Comparison of ENCODE assay signal across 18 mouse cellular contexts in genomic region chr3:56256271-56256670, GRCm38 (mm10).
DNase-seq lines count a peak whose midpoint lies in the region; ATAC-seq and TF ChIP-seq lines count a peak whose summit lies in the region.
"Had no signal": no experiment of that assay in that cellular context is flagged by ENCODE, and none has a peak within 500 bp of the region (broad histone marks: within the 10 kb centered on the region; RNA-seq: fewer than 3 reads in every experiment).

No protein-coding gene starts in this region.

- H3K27me3 ChIP-seq in midbrain, embryonic 13.5 days, result no peaks in the 10 kb centered on the region
- H3K27me3 ChIP-seq in midbrain, postnatal 0 days (ENCODE audit: insufficient read depth, low read length), result no peaks in the 10 kb centered on the region
- H3K27me3 ChIP-seq in midbrain, embryonic 14.5 days (ENCODE audit: control insufficient read depth, insufficient read depth, low read length), result no peaks in the 10 kb centered on the region
- H3K27me3 ChIP-seq in midbrain, embryonic 16.5 days (ENCODE audit: control insufficient read depth, insufficient read depth, low read depth, low read length), result no peaks in the 10 kb centered on the region
- H3K27me3 ChIP-seq: embryonic facial prominence, embryonic 12.5 days; forebrain, embryonic 13.5 days; forebrain, embryonic 15.5 days had no signal

- intact Hi-C loops in gastrocnemius, adult 2 months (cut with DNase I), result no loop called here

- 0 out of 2 replicates have a peak, but pooled peaks cover 11% of the 10 kb centered on the region for H3K4me1 ChIP-seq in midbrain, embryonic 13.5 days (replicated peaks)
- H3K4me1 ChIP-seq in midbrain, postnatal 0 days (ENCODE audit: insufficient read depth, low read length), result no peaks in the 10 kb centered on the region
- 0 out of 2 replicates have a peak, but pooled peaks cover 6% of the 10 kb centered on the region for H3K4me1 ChIP-seq in midbrain, embryonic 14.5 days (ENCODE audit: control insufficient read depth, insufficient read depth, low read length)
- H3K4me1 ChIP-seq in midbrain, embryonic 16.5 days (ENCODE audit: control insufficient read depth, insufficient read depth, low read length), result peaks cover 5% of the 10 kb centered on the region; the same call in 1 of the 2 replicates
- H3K4me1 ChIP-seq: embryonic facial prominence, embryonic 10.5 days; embryonic facial prominence, embryonic 12.5 days; forebrain, embryonic 15.5 days had no signal

- no peak overlapping the region for H3K9ac ChIP-seq in midbrain, embryonic 13.5 days (replicated peaks)
- H3K9ac ChIP-seq in midbrain, postnatal 0 days (replicated peaks; ENCODE audit: low read length, poor library complexity, severe bottlenecking), result no peak overlapping the region
- H3K9ac ChIP-seq in midbrain, embryonic 14.5 days (replicated peaks; ENCODE audit: low read length), result no peak overlapping the region
- no peak overlapping the region for H3K9ac ChIP-seq in midbrain, embryonic 16.5 days (ENCODE audit: low read depth, low read length)
- H3K9ac ChIP-seq: embryonic facial prominence, embryonic 12.5 days; forebrain, embryonic 13.5 days; forebrain, embryonic 15.5 days had no signal

- no peak overlapping the region for H3K4me2 ChIP-seq in midbrain, embryonic 13.5 days (replicated peaks)
- no peak overlapping the region for H3K4me2 ChIP-seq in midbrain, postnatal 0 days (ENCODE audit: low read depth, low read length, poor library complexity, severe bottlenecking)
- no peak overlapping the region for H3K4me2 ChIP-seq in midbrain, embryonic 14.5 days (ENCODE audit: low read length)
- no peak overlapping the region for H3K4me2 ChIP-seq in midbrain, embryonic 16.5 days (ENCODE audit: low read length)
- H3K4me2 ChIP-seq: embryonic facial prominence, embryonic 12.5 days; forebrain, embryonic 13.5 days; forebrain, embryonic 15.5 days had no signal

- H3K4me3 ChIP-seq in midbrain, embryonic 13.5 days (replicated peaks), result no peak overlapping the region
- no peak overlapping the region for H3K4me3 ChIP-seq in midbrain, postnatal 0 days (ENCODE audit: low read depth, low read length)
- H3K4me3 ChIP-seq in midbrain, embryonic 14.5 days (replicated peaks; ENCODE audit: low read depth, low read length), result no peak overlapping the region
- no peak overlapping the region for H3K4me3 ChIP-seq in midbrain, embryonic 16.5 days (ENCODE audit: low read depth, low read length)
- no peak overlapping the region for H3K4me3 ChIP-seq in gastrocnemius, adult 2 months
- H3K4me3 ChIP-seq: embryonic facial prominence, embryonic 10.5 days; embryonic facial prominence, embryonic 12.5 days; forebrain, embryonic 13.5 days; forebrain, embryonic 15.5 days had no signal

- H3K36me3 ChIP-seq in midbrain, embryonic 13.5 days, result no peaks in the 10 kb centered on the region
- no peaks in the 10 kb centered on the region for H3K36me3 ChIP-seq in midbrain, postnatal 0 days (ENCODE audit: insufficient read depth, low read length)
- H3K36me3 ChIP-seq in midbrain, embryonic 14.5 days (ENCODE audit: control insufficient read depth, insufficient read depth, low read length), result no peaks in the 10 kb centered on the region
- no peaks in the 10 kb centered on the region for H3K36me3 ChIP-seq in midbrain, embryonic 16.5 days (ENCODE audit: control insufficient read depth, insufficient read depth, low read length)
- H3K36me3 ChIP-seq: embryonic facial prominence, embryonic 10.5 days; embryonic facial prominence, embryonic 12.5 days; forebrain, embryonic 15.5 days had no signal

- no peak for TF ChIP-seq CTCF in midbrain, postnatal 0 days (IDR thresholded peaks at IDR 0.05)
- no peak for TF ChIP-seq CTCF in gastrocnemius, adult 2 months (IDR thresholded peaks at IDR 0.05)

- WGBS in midbrain, embryonic 13.5 days, result 38% methylated on average over 5 of the region's 5 CpGs
- WGBS in midbrain, postnatal 0 days, result 29% methylated on average over 5 of the region's 5 CpGs
- 30% methylated on average over 5 of the region's 5 CpGs for WGBS in midbrain, embryonic 14.5 days
- WGBS in midbrain, embryonic 16.5 days, result 28% methylated on average over 5 of the region's 5 CpGs

- H3K9me3 ChIP-seq in midbrain, embryonic 13.5 days, result no peaks in the 10 kb centered on the region
- no peaks in the 10 kb centered on the region for H3K9me3 ChIP-seq in midbrain, postnatal 0 days (ENCODE audit: low read length)
- no peaks in the 10 kb centered on the region for H3K9me3 ChIP-seq in midbrain, embryonic 14.5 days (ENCODE audit: control insufficient read depth, low read length)
- H3K9me3 ChIP-seq in midbrain, embryonic 16.5 days (replicated peaks; ENCODE audit: control insufficient read depth, low read length, poor library complexity, severe bottlenecking), result 0 out of 2 replicates have a peak, but pooled peaks cover 2% of the 10 kb centered on the region
- H3K9me3 ChIP-seq: embryonic facial prominence, embryonic 12.5 days; forebrain, embryonic 13.5 days; forebrain, embryonic 15.5 days had no signal

- ATAC-seq in midbrain, embryonic 13.5 days, result 0 out of 2 replicates have a peak, but pooled peaks have one; percentile 50
- ATAC-seq in midbrain, postnatal 0 days (ENCODE audit: low FRiP score), result no peak
- ATAC-seq in midbrain, embryonic 14.5 days (ENCODE audit: low FRiP score, low TSS enrichment), result no peak
- peak; percentile 54; the same call in 1 of the 2 replicates for ATAC-seq in midbrain, embryonic 16.5 days
- ATAC-seq: forebrain, embryonic 13.5 days; forebrain, embryonic 15.5 days had no signal

- no peak for DNase-seq in midbrain, postnatal 0 days (ENCODE audit: low spot score)
- peak; percentile 45 for DNase-seq in midbrain, embryonic 14.5 days
- no peak for DNase-seq in gastrocnemius, adult 2 months
- DNase-seq in ovary, postnatal 14 days (ENCODE audit: low spot score), result no peak
- DNase-seq: adrenal gland, adult 2 months; adrenal gland, postnatal 10 days; adrenal gland, postnatal 25 days; cerebellum, adult 11-12 months; cerebellum, adult 2 months; cerebellum, adult 9-10 months; cerebellum, postnatal 10 days; cerebellum, postnatal 25 days had no signal

- H3K27ac ChIP-seq in midbrain, embryonic 13.5 days, result peak overlapping the region; percentile 30; the same call in 1 of the 2 replicates
- no peak overlapping the region for H3K27ac ChIP-seq in midbrain, postnatal 0 days (ENCODE audit: low read depth, low read length)
- H3K27ac ChIP-seq in midbrain, embryonic 14.5 days (replicated peaks; ENCODE audit: low read depth, low read length), result no peak overlapping the region; the same call in 1 of the 2 replicates
- H3K27ac ChIP-seq in midbrain, embryonic 16.5 days (ENCODE audit: low read length), result peak overlapping the region; percentile 33; the same call in 1 of the 2 replicates
- H3K27ac ChIP-seq in gastrocnemius, adult 2 months, result no peak overlapping the region
- H3K27ac ChIP-seq: embryonic facial prominence, embryonic 10.5 days; embryonic facial prominence, embryonic 12.5 days; forebrain, embryonic 13.5 days; forebrain, embryonic 15.5 days had no signal

Comparison
In these comparisons a context has a peak if more than half of its experiments do, and no peak if none do; other contexts are left out.
1. ATAC-seq: peak in midbrain, embryonic 13.5 days (single experiment) and midbrain, embryonic 16.5 days (single experiment); none in midbrain, postnatal 0 days (single experiment) and midbrain, embryonic 14.5 days (single experiment).
2. H3K27ac ChIP-seq: peak in midbrain, embryonic 13.5 days (single experiment) and midbrain, embryonic 16.5 days (single experiment); none in midbrain, postnatal 0 days (single experiment), midbrain, embryonic 14.5 days (single experiment) and gastrocnemius, adult 2 months (single experiment).